Mouse (Mus musculus) bone marrow macrophage, adult 2 months (primary cell): Measurements from ENCODE around the gene Alpl.

Experiments
- CTCF ChIP-seq: IDR thresholded peaks from 2 replicates; pipeline ENCODE4 v1.5.1; 2012; ENCODE audit warnings: low read depth, mild to moderate bottlenecking, low read length, moderate library complexity
- POLR2A ChIP-seq: IDR thresholded peaks from 2 replicates; pipeline ENCODE4 v1.6.1; 2012; ENCODE audit warnings: mild to moderate bottlenecking, low read depth, low read length, borderline replicate concordance

GRCm38 (mm10) chr4:137721563-137721962 lies 74.6 kb downstream of the Alpl start:
- TF ChIP-seq CTCF (no peak), POLR2A (no peak)
